Mouse (Mus musculus) hindbrain, embryonic 12.5 days (tissue): ENCODE measurements at regions not wholly inside any gene's neighbourhood (a gene's known extent, or its start where the extent isn't known, plus 50 kb on each side); places are given as distances from the start of the nearest gene placed in this dataset.
A peak's percentile ranks its signal among the peaks of the same experiment; 100 is the strongest.

Source experiments
- ATAC-seq: fragments of 200-750 bp; cut with Nextera tagmentation; 2 replicates; pipeline ENCODE4 v1.8.0; 2017; ENCODE audit warnings: moderate TSS enrichment; ENCODE audit not compliant: low FRiP score
- H3K27ac ChIP-seq: fragments of 300-500 bp; sonication (generic); 2 replicates; pipeline ENCODE4 v1.5.1; 2016; ENCODE audit warnings: mild to moderate bottlenecking
- H3K27me3 ChIP-seq: fragments of 300-500 bp; sonication (generic); 2 replicates; pipeline ENCODE4 v1.6.1; 2016; ENCODE audit warnings: mild to moderate bottlenecking
- H3K36me3 ChIP-seq: fragments of 300-500 bp; sonication (generic); 2 replicates; pipeline ENCODE4 v1.6.1; 2016; ENCODE audit warnings: mild to moderate bottlenecking
- H3K4me1 ChIP-seq: fragments of 300-500 bp; sonication (generic); 2 replicates; pipeline ENCODE4 v1.6.1; 2016
- H3K4me2 ChIP-seq: fragments of 300-500 bp; sonication (generic); replicated peaks from 2 replicates; pipeline ENCODE4 v1.6.1; 2016; ENCODE audit warnings: mild to moderate bottlenecking
- H3K4me3 ChIP-seq: fragments of 300-500 bp; sonication (generic); 2 replicates; pipeline ENCODE4 v1.5.1; 2016; ENCODE audit warnings: mild to moderate bottlenecking
- H3K9ac ChIP-seq: fragments of 300-500 bp; sonication (generic); 2 replicates; pipeline ENCODE4 v1.6.1; 2016; ENCODE audit warnings: mild to moderate bottlenecking, moderate library complexity
- H3K9me3 ChIP-seq: fragments of 300-500 bp; sonication (generic); replicated peaks from 2 replicates; pipeline ENCODE4 v1.6.1; 2016; ENCODE audit warnings: mild to moderate bottlenecking
- WGBS: fragments of 180-500 bp; shearing (Covaris S2); methylation state at CpG from one replicate; pipeline ENCODE4 v1.1.7; 2016; 5-methylcytosine and 5-hydroxymethylcytosine counted together

DNA sequence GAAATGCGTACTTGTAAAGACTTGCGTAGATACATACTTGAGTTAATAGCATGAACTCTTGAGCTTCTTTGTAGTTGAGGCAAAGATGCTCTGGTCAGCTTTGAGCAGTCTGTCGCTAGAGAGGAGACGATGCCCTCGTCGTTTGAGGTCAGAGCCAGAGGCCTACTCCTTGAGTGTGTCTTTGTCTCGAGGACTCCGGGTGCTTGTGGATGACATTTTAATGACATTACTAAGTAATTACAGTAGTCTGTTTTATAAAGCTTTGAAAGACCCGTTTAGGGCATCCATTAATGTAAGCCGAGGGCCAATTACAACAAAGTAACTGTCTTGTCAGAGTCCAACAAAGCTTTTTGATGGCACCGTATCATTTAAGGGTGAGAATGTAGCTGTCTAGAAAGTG is 78.2 kb upstream of the Dkk2 start:
- H3K27me3 ChIP-seq = no peaks in the 10 kb centered on the region
- no peaks in the 10 kb centered on the region for H3K9me3 ChIP-seq
- no peak overlapping the region for H3K9ac ChIP-seq
- no peak overlapping the region for H3K4me3 ChIP-seq
- no peaks in the 10 kb centered on the region; the same call in 1 of the 2 replicates for H3K4me1 ChIP-seq
- 65% methylated on average over 11 of the region's 11 CpGs for WGBS
- H3K27ac ChIP-seq = no peak overlapping the region
- no peak overlapping the region for H3K4me2 ChIP-seq
- no peaks in the 10 kb centered on the region for H3K36me3 ChIP-seq
- ATAC-seq = no peak

- Histone ChIP-seq H3K9ac (no peak overlapping the region), H3K27me3 (no peaks in the 10 kb centered on the region)
- WGBS = 81% methylated on average over 4 of the region's 4 CpGs
Observed at GRCm38 (mm10) chr3:132007356-132007755, 77.7 kb upstream of the Dkk2 start.

GRCm38 (mm10) chr3:132015205-132015604 is 69.9 kb upstream of the Dkk2 start:
- no peak for ATAC-seq
- Histone ChIP-seq H3K36me3 (no peaks in the 10 kb centered on the region), H3K9me3 (no peaks in the 10 kb centered on the region), H3K27me3 (no peaks in the 10 kb centered on the region), H3K9ac (no peak overlapping the region), H3K4me2 (no peak overlapping the region), H3K4me1 (peaks cover 14% of the 10 kb centered on the region), H3K27ac (0 out of 2 replicates have a peak overlapping the region, but pooled peaks have one; percentile 17), H3K4me3 (no peak overlapping the region)
- 49% methylated on average over 6 of the region's 6 CpGs for WGBS

More at GRCm38 (mm10) chr3:132007356-132007755, 77.7 kb upstream of the Dkk2 start:
- Histone ChIP-seq H3K36me3 (no peaks in the 10 kb centered on the region), H3K27ac (no peak overlapping the region), H3K9me3 (no peaks in the 10 kb centered on the region), H3K4me2 (no peak overlapping the region), H3K4me3 (no peak overlapping the region), H3K4me1 (no peaks in the 10 kb centered on the region; the same call in 1 of the 2 replicates)
- ATAC-seq = no peak

DNA sequence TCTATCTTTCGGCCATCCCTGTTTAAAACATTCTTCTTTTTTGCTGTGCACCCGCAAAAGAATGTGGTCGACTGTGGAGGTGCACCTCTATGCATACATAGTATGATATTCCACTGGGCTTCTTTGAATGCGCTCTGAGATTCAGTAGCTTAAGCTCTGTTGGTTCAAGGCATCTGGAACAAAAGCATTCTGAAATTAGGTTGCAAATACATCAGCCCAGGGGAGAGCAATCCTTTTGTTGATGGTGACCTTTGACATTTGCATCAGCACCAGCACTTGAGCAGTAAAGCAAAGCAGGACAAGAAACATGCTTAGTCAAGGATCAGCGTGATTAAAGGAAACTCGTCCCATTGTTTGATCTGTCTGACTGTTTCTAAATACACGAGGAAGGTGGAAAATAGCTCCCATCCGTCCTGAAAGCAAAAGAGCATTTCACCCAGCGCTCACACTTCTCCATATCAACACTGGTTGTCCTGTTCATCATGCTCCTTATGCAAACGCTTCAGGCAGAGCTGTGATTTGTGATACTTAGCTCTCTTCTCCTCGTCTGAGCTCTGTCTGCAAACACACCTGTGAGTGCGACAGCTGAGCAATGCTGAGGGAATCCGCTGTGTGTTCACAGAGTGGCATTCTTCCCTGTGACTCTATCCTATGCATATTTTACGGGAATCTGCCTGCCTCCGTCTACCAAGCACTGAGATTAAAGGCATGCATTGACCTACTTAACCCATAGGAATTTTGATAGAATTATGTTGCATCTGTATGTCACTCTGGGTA is 67.4 kb upstream of the Dkk2 start:
- no peaks in the 10 kb centered on the region for H3K36me3 ChIP-seq
- no peaks in the 10 kb centered on the region for H3K27me3 ChIP-seq
- no peaks in the 10 kb centered on the region for H3K9me3 ChIP-seq
- H3K4me3 ChIP-seq = no peak overlapping the region
- peak; percentile 59 for ATAC-seq
- 17% methylated on average over 15 of the region's 15 CpGs for WGBS
- 0 out of 2 replicates have a peak overlapping the region, but pooled peaks have one; percentile 8 for H3K27ac ChIP-seq
- H3K4me1 ChIP-seq = peaks cover 14% of the 10 kb centered on the region
- peak overlapping the region; percentile 24; the same call in 1 of the 2 replicates for H3K4me2 ChIP-seq
- H3K9ac ChIP-seq = no peak overlapping the region

DNA sequence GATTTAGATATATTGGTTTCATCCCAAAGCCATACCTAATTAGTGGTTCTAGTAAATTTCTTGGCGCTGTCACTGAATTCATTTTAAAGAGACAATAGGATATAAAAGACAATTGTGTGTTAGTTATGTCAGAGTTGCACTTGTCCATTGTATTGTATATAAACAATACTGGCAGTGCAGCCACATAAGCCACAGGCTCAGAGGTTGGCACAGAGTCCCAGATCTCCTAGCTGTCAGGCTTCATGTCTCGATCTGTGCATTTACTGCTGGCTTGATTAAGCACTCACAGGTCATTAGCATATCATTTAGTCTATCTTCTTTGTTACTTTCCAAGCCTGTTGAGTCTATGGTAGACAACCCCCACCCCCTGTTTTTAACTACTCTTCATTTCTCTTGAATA is 66.6 kb upstream of the Dkk2 start:
- no peak overlapping the region for H3K27ac ChIP-seq
- H3K4me2 ChIP-seq = no peak overlapping the region
- H3K27me3 ChIP-seq = no peaks in the 10 kb centered on the region
- peaks cover 14% of the 10 kb centered on the region for H3K4me1 ChIP-seq
- no peaks in the 10 kb centered on the region for H3K36me3 ChIP-seq
- 37% methylated on average over 2 of the region's 2 CpGs for WGBS
- no peak overlapping the region for H3K4me3 ChIP-seq
- ATAC-seq = peak; percentile 73
- no peak overlapping the region for H3K9ac ChIP-seq
- H3K9me3 ChIP-seq = no peaks in the 10 kb centered on the region

DNA sequence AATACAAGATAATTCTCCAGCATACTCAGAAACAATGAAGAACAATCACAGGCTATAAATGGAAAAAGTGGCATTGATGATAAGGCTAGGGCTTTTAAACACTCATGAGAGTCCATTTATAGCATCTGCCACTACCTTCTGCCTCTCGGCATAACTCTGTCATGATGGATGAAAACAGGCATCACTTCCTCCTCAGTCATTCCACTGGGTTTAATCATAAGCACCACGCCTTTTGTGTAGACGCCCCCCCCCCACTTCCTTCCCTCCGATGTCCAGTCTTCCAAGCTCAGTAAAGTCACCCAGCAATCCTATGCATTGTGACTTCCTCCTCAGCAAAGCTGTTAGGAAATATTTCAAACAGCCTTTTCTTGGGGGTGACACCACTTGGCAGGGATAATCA is 63.1 kb upstream of the Dkk2 start:
- ATAC-seq = no peak
- Histone ChIP-seq H3K27ac (no peak overlapping the region), H3K9me3 (no peaks in the 10 kb centered on the region), H3K36me3 (no peaks in the 10 kb centered on the region), H3K4me3 (no peak overlapping the region), H3K27me3 (no peaks in the 10 kb centered on the region), H3K4me2 (no peak overlapping the region), H3K4me1 (peaks cover 8% of the 10 kb centered on the region), H3K9ac (no peak overlapping the region)
- 69% methylated on average over 4 of the region's 4 CpGs for WGBS

- H3K27me3 ChIP-seq = no peaks in the 10 kb centered on the region
- H3K9ac ChIP-seq = no peak overlapping the region
- ATAC-seq = no peak
- WGBS = 87% methylated on average over 6 of the region's 6 CpGs
- no peaks in the 10 kb centered on the region for H3K36me3 ChIP-seq
- no peak overlapping the region for H3K4me3 ChIP-seq
- H3K4me1 ChIP-seq = no peaks in the 10 kb centered on the region
- H3K27ac ChIP-seq = no peak overlapping the region
- H3K9me3 ChIP-seq = no peaks in the 10 kb centered on the region
- no peak overlapping the region for H3K4me2 ChIP-seq
Observed at GRCm38 (mm10) chr3:132023342-132023741, 61.8 kb upstream of the Dkk2 start.

GRCm38 (mm10) chr3:132029112-132029511 is 56.0 kb upstream of the Dkk2 start:
- no peak for ATAC-seq
- no peaks in the 10 kb centered on the region for H3K27me3 ChIP-seq

DNA sequence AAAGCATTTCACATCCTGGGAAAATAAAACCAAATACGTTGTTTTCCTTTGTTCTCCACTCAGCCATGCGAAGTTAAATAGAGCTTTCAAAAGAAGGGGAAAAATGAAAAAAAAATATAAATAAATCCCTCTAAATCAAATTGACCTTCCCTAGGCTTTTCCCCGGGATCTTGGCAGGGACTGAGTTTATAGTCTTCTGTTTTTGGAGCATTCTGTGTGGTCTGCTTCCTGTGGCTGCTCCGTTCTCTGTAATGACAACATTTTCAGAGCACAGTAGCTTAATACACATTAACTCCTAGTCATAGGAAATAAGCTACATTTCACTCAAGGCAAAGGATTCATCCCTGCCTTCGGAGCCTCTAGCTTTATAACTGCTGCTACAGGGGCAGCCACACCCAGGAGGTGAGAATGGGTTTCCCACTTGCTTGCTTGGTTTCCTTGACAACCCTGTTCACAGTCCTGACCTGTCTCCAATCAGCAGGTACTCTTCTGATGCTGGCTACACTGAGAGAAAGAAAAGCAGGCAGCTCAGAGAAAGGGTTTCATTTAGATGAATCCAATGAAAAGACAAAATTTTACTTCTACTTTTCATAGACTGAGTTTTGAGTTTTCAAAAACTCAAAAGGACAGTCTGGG is 51.9 kb upstream of the Dkk2 start:
- Histone ChIP-seq H3K27me3 (no peaks in the 10 kb centered on the region), H3K27ac (no peak overlapping the region), H3K9me3 (no peaks in the 10 kb centered on the region), H3K4me2 (no peak overlapping the region), H3K4me3 (no peak overlapping the region), H3K4me1 (peaks cover 8% of the 10 kb centered on the region; the same call in 1 of the 2 replicates), H3K36me3 (no peaks in the 10 kb centered on the region), H3K9ac (no peak overlapping the region)
- 53% methylated on average over 5 of the region's 5 CpGs for WGBS
- no peak for ATAC-seq

More at GRCm38 (mm10) chr3:132029112-132029511, 56.0 kb upstream of the Dkk2 start:
- Histone ChIP-seq H3K36me3 (no peaks in the 10 kb centered on the region), H3K9me3 (no peaks in the 10 kb centered on the region), H3K4me3 (no peak overlapping the region), H3K27ac (no peak overlapping the region), H3K4me1 (peaks cover 3% of the 10 kb centered on the region; the same call in 1 of the 2 replicates), H3K9ac (no peak overlapping the region), H3K4me2 (no peak overlapping the region)
- WGBS = 93% methylated on average over 3 of the region's 3 CpGs

DNA sequence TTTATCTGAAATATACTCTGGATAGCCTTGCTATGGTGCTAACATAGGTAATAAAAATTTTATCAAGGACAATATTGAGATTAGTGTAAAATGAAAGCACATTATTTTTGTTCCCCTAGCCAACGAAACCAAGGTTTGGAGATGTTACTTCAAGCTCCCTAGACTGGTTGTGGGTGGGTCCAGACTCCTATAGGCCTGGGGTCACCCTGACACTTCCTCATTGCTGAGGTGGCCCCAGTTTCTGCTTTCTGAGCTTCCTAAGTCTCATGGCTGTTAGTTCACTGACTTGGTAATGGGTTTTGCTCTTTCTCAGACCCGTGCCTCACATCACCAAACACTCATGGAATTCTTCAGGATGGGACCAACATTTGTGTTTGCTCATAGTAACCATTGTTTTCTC is 49.9 kb upstream of the Dkk2 start:
- Histone ChIP-seq H3K9ac (no peak overlapping the region), H3K27ac (no peak overlapping the region), H3K36me3 (no peaks in the 10 kb centered on the region), H3K4me3 (no peak overlapping the region), H3K27me3 (no peaks in the 10 kb centered on the region), H3K9me3 (no peaks in the 10 kb centered on the region), H3K4me1 (peaks cover 8% of the 10 kb centered on the region; the same call in 1 of the 2 replicates), H3K4me2 (no peak overlapping the region)
- 74% methylated on average over 2 of the region's 2 CpGs for WGBS
- no peak for ATAC-seq
